Mouse (Mus musculus) skeletal muscle tissue, adult 2 months (tissue): Measurements from ENCODE around the gene H2-Eb2.

ENCODE experiments used
- DNase-seq: peaks from one replicate; pipeline ENCODE4 v3.0.0-alpha.2; 2012; ENCODE audit warnings: low read depth, low spot score

The H2-Eb2 gene

GRCm38 (mm10) chr17:34354539-34354938, 29.1 kb downstream of the H2-Eb2 start, which contains the start of gene Btnl2:
Gene Btnl2 (plus strand): TSS chr17:34354822.
- no peak for DNase-seq

DNA sequence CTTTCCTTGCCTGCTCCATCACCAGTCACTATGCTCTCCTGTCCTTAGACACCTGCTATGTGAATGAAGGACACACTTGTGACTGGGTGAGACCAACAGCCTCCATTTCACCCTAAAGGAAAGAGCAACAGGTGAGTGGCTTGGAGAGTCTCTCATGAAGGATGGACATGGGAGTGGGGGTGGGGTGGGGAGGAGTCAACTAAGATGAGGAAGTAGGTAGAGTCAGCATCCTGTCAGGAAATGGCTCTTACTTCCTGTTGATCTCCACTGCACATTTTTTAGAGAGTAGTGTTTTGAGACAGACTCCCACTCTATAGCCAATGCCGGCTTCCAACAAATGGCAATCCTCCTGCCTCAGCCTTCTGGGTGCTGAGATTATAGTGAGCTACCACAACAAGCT, 29.5 kb downstream of the H2-Eb2 start:
- DNase-seq, result peak; percentile 32

- DNase-seq, result no peak
Measured at GRCm38 (mm10) chr17:34362954-34363546, 37.6 kb downstream of the H2-Eb2 start.

- DNase-seq, result no peak
Measured at GRCm38 (mm10) chr17:34363676-34364310, 38.3 kb downstream of the H2-Eb2 start.

DNA sequence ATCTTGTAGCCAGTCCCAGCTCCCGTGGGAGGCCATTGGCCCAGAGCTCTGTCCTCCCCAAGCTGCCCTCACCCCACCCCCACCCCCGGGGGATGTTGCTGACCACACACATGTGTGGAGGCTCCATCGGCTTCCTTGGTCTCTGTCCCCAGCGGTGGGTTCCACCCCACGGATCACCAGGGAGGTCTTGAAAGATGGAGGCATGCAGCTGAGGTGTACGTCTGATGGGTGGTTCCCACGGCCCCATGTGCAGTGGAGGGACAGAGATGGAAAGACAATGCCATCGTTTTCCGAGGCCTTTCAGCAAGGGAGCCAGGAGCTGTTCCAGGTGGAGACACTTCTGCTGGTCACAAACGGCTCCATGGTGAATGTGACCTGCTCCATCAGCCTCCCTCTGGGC, 39.6 kb downstream of the H2-Eb2 start:
- DNase-seq, result no peak

- no peak for DNase-seq
Measured at GRCm38 (mm10) chr17:34370563-34370962, 45.1 kb downstream of the H2-Eb2 start.

GRCm38 (mm10) chr17:34373055-34373709, 47.7 kb downstream of the H2-Eb2 start:
- DNase-seq, result no peak

- DNase-seq, result no peak
Measured at GRCm38 (mm10) chr17:34376847-34377246, 51.4 kb downstream of the H2-Eb2 start, which contains the start of gene Btnl1. Gene Btnl1 (plus strand): TSS chr17:34377132.

GRCm38 (mm10) chr17:34377450-34378209, 52.2 kb downstream of the H2-Eb2 start:
- DNase-seq, result no peak

DNA sequence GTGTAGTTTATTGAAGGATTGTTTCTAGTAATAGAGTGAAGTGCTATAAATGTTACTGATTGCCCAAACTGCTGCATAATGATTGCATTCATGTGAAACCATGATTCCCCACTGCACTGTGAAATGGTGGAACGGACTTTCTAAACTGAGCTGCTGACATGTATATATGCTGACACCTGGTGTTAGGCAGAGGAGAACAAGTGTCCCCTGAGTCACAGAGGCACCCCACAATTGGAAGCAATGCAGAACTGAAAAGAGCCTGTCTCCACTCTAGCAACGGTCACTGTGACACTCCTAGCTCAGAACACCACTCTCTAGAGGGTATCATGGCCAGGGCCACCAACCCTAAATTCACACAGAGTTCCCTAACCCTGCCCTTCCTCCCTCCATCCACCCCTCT, 53.3 kb downstream of the H2-Eb2 start:
- DNase-seq, result no peak

DNA sequence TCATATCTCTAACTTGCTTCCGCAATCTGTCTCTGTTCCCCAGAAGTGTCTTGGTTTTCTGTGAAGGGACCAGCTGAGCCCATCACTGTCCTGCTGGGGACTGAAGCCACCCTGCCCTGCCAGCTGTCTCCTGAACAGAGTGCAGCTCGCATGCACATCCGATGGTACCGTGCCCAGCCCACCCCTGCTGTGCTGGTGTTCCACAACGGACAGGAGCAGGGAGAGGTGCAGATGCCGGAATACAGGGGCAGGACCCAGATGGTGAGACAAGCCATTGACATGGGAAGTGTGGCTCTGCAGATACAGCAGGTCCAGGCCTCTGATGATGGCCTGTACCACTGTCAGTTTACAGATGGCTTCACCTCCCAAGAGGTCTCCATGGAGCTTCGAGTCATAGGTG, 54.0 kb downstream of the H2-Eb2 start:
- DNase-seq, result no peak

- no peak for DNase-seq
Measured at GRCm38 (mm10) chr17:34381876-34382275, 56.4 kb downstream of the H2-Eb2 start.

- DNase-seq, result no peak
Measured at GRCm38 (mm10) chr17:34383212-34383611, 57.7 kb downstream of the H2-Eb2 start.

GRCm38 (mm10) chr17:34384699-34385098, 59.2 kb downstream of the H2-Eb2 start:
- no peak for DNase-seq

GRCm38 (mm10) chr17:34386656-34387055, 61.2 kb downstream of the H2-Eb2 start:
- no peak for DNase-seq

- no peak for DNase-seq
Measured at GRCm38 (mm10) chr17:34388513-34388912, 63.0 kb downstream of the H2-Eb2 start.
